Mouse (Mus musculus): ENCODE data around the gene Diablo. TPM values are rescaled to one million over a fixed set of nuclear protein-coding genes. Genes with fewer than 3 reads are reported as not detected.
"Not testable (repeated sequence)": the region's sequence is repeated elsewhere in the genome, so short reads cannot be mapped to it uniquely, and the experiment has no call there.

Gene Diablo
- polyA plus RNA-seq, 2 experiments, result 85.2 to 97.4 TPM

DNA sequence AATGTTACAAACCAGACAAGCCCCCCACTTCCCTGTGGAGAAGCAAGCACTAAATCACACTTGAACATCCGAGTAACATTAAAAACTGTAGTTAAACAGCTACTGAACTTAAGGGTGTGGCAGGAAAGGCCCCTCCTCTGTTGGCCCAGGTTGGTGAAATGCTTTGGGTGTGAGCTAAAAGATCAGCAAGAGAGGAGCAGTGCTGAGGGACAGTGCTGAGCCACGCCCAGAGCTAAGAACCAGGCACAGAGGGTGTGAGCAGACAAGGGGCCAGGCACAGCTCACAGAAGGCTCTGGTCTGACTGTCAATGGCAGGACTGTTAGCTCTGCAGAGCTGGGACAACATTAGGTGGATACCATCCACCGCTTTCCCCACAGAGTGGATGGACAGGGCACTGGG, 11.9 kb downstream of the Diablo start:
- no peak for DNase-seq (ENCODE audit: low spot score)
- no peak overlapping the region for H3K4me2 ChIP-seq (replicated peaks; ENCODE audit: low read depth, low read length, severe bottlenecking)
- WGBS, result 81% methylated on average over 3 of the region's 3 CpGs
- H3K4me3 ChIP-seq (replicated peaks; ENCODE audit: low read length), result no peak overlapping the region
- H3K9ac ChIP-seq (ENCODE audit: low read depth, low read length, severe bottlenecking), result no peak overlapping the region
- H3K9me3 ChIP-seq (ENCODE audit: control insufficient read depth, low read length), result no peaks in the 10 kb centered on the region
- no peak for ATAC-seq (ENCODE audit: low FRiP score, low read depth)
- H3K36me3 ChIP-seq (ENCODE audit: control insufficient read depth, insufficient read depth, low read length), result peaks cover 37% of the 10 kb centered on the region
- 0 out of 2 replicates have a peak, but pooled peaks cover 9% of the 10 kb centered on the region for H3K27me3 ChIP-seq (ENCODE audit: control insufficient read depth, insufficient read depth, low read length)
- peaks cover 2% of the 10 kb centered on the region; the same call in 1 of the 2 replicates for H3K4me1 ChIP-seq (ENCODE audit: control insufficient read depth, insufficient read depth, low read length)
- H3K27ac ChIP-seq (replicated peaks; ENCODE audit: low read depth, low read length), result no peak overlapping the region
- TF ChIP-seq POLR2A (IDR thresholded peaks at IDR 0.05; ENCODE audit: borderline replicate concordance, extremely low read depth, insufficient read depth, insufficient read length), result no peak

DNA sequence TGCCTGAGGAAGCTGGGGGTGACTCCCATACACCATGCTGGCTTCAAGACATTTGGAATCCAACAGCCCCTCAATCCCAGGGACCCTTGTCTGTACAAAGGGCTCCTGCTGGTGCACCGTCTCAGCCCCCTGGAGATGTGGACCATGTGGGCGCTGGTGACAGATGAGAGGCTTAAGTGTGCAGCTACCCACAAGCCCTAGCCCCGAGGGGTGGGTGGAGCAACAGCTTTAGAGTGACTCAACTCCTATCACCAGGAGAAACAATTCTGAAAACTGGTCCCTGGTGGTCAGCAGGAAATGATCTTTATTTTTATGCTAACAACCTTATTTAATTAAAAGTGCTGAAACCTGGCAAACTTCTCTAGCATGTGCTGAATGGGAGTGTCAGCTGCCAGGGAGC, 12.6 kb downstream of the Diablo start:
- H3K4me2 ChIP-seq (replicated peaks; ENCODE audit: low read depth, low read length, severe bottlenecking); H3K9me3 ChIP-seq (ENCODE audit: control insufficient read depth, low read length); H3K9ac ChIP-seq (ENCODE audit: low read depth, low read length, severe bottlenecking); H3K4me1 ChIP-seq (ENCODE audit: control insufficient read depth, insufficient read depth, low read length); ATAC-seq (ENCODE audit: low FRiP score, low read depth); H3K27me3 ChIP-seq (ENCODE audit: control insufficient read depth, insufficient read depth, low read length); H3K4me3 ChIP-seq (replicated peaks; ENCODE audit: low read length); DNase-seq (ENCODE audit: low spot score); H3K27ac ChIP-seq (replicated peaks; ENCODE audit: low read depth, low read length): not testable (repeated sequence)
- H3K36me3 ChIP-seq (ENCODE audit: control insufficient read depth, insufficient read depth, low read length), result peaks cover 30% of the 10 kb centered on the region
- 76% methylated on average over 3 of the region's 3 CpGs for WGBS

DNA sequence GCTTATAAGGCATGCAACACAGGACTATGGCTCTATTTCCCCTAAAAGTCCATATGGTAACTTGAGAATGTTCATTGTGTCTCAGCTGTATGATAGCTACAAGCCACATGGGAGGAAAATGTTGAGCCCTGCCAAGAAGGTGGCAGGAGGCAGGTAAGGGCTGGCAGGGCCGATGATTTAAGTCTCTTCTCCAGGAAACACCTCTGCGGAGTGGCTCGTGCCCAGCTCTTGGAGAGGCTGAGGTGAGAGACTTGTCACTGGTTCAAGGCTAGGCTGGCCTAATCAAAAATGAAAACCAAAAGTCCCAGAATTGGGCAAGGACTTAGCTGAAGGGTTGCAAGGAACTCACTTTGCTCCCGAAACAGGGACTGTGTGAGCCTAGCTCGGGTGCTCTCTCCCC, 13.8 kb downstream of the Diablo start, which contains the start of gene B3gnt4:
TSS of gene B3gnt4 (plus strand) at position 301 of the 400 bp plus-strand sequence.
- H3K4me2 ChIP-seq (replicated peaks; ENCODE audit: low read depth, low read length, severe bottlenecking), result no peak within 1 kb of the TSS
- WGBS, result 77% methylated on average over 5 of the region's 5 CpGs
- peaks cover 2% of the 10 kb centered on the region; the same call in 1 of the 2 replicates for H3K4me1 ChIP-seq (ENCODE audit: control insufficient read depth, insufficient read depth, low read length)
- ATAC-seq (ENCODE audit: low FRiP score, low read depth) (no peak), DNase-seq (ENCODE audit: low spot score) (no peak)
- H3K9me3 ChIP-seq (ENCODE audit: control insufficient read depth, low read length), result no peaks in the 10 kb centered on the region
- no peak within 1 kb of the TSS for H3K4me3 ChIP-seq (replicated peaks; ENCODE audit: low read length)
- peaks cover 18% of the 10 kb centered on the region for H3K36me3 ChIP-seq (ENCODE audit: control insufficient read depth, insufficient read depth, low read length)
- H3K27me3 ChIP-seq (ENCODE audit: control insufficient read depth, insufficient read depth, low read length), result 0 out of 2 replicates have a peak, but pooled peaks cover 9% of the 10 kb centered on the region
- no peak for TF ChIP-seq POLR2A (IDR thresholded peaks at IDR 0.05; ENCODE audit: borderline replicate concordance, extremely low read depth, insufficient read depth, insufficient read length)
- H3K9ac ChIP-seq (ENCODE audit: low read depth, low read length, severe bottlenecking), result no peak within 1 kb of the TSS
- H3K27ac ChIP-seq (replicated peaks; ENCODE audit: low read depth, low read length), result no peak within 1 kb of the TSS

DNA sequence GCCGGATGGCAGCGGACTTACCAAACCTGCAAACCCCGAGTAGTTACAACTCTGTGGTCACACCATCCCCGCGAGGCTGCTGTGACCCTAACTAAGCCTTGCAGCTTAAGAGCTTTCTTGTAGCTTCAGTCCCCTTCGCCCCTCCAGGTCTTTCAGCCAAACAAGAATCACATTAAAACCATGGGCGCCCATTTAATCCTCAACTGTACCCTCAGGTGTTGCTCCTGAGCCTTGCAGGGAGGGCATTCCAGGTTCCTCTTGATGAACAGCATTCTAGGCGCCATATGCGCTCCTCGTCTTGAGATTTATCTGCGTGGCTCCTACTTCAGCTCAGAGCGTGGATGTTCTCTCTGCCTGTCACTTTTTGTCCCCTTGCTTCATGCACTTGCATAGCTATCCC, 15.1 kb downstream of the Diablo start:
- no peak for TF ChIP-seq POLR2A (IDR thresholded peaks at IDR 0.05; ENCODE audit: borderline replicate concordance, extremely low read depth, insufficient read depth, insufficient read length)
- WGBS, result 8% methylated on average over 12 of the region's 12 CpGs
- H3K4me1 ChIP-seq (ENCODE audit: control insufficient read depth, insufficient read depth, low read length), result peaks cover 2% of the 10 kb centered on the region; the same call in 1 of the 2 replicates

DNA sequence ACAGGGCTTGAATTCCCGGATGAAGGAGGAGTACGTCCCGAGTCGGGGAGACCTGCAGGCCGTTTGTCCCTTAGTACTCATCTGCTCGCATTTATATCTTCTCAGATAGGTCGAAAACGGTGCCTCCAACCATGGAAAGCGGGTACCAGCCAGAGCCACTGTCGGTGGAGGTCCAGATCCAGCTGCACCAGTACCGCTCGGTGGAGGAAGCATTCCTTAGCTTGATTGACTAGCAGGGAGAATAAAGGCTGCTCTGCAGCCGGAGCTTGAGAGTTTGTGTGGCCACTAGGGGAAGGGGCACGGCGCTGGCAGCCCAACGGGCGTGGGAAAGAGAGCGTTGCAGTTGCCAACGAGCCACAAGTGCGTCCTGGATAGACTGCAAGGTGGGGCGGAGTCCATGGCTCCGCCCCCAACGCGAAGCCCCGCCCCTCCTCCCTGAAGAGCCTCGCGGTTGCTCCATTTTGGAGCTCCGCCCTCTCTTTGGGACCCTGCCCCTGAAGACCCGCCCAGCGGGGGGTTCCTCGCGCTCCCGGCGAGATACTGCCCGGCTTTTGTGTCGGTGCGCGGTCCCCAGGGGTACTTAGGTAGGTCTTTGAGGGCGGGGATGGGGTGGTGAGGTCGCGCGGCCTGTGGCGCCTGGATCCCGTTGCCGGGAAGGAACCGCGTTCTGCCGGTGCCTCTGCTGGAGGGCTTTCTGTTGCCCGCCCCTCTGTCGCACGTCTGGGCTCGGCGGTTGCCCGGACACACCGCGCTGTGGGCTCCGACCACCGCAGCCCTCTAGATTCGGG, 15.8 kb downstream of the Diablo start:
- peak; percentile 91 for DNase-seq (ENCODE audit: low spot score)
- H3K27me3 ChIP-seq (ENCODE audit: control insufficient read depth, insufficient read depth, low read length), result 0 out of 2 replicates have a peak, but pooled peaks cover 9% of the 10 kb centered on the region
- H3K4me3 ChIP-seq (replicated peaks; ENCODE audit: low read length), result peak overlapping the region; percentile 59
- peak overlapping the region; percentile 89 for H3K4me2 ChIP-seq (replicated peaks; ENCODE audit: low read depth, low read length, severe bottlenecking)
- H3K4me1 ChIP-seq (ENCODE audit: control insufficient read depth, insufficient read depth, low read length), result peaks cover 2% of the 10 kb centered on the region; the same call in 1 of the 2 replicates
- peak; percentile 94 for ATAC-seq (ENCODE audit: low FRiP score, low read depth)
- H3K36me3 ChIP-seq (ENCODE audit: control insufficient read depth, insufficient read depth, low read length), result peaks cover 15% of the 10 kb centered on the region
- no peaks in the 10 kb centered on the region for H3K9me3 ChIP-seq (ENCODE audit: control insufficient read depth, low read length)
- TF ChIP-seq POLR2A (IDR thresholded peaks at IDR 0.05; ENCODE audit: borderline replicate concordance, extremely low read depth, insufficient read depth, insufficient read length), result no peak
- peak overlapping the region; percentile 57 for H3K9ac ChIP-seq (ENCODE audit: low read depth, low read length, severe bottlenecking)
- under 1% methylated on average over 55 of the region's 59 CpGs for WGBS
- no peak overlapping the region for H3K27ac ChIP-seq (replicated peaks; ENCODE audit: low read depth, low read length)

More for the DNA sequence above, 15.1 kb downstream of the Diablo start:
- peaks cover 15% of the 10 kb centered on the region for H3K36me3 ChIP-seq (ENCODE audit: control insufficient read depth, insufficient read depth, low read length)
- H3K27ac ChIP-seq (replicated peaks; ENCODE audit: low read depth, low read length), result no peak overlapping the region
- DNase-seq (ENCODE audit: low spot score) (no peak), ATAC-seq (ENCODE audit: low FRiP score, low read depth) (no peak)
- peak overlapping the region; percentile 89 for H3K4me2 ChIP-seq (replicated peaks; ENCODE audit: low read depth, low read length, severe bottlenecking)
- H3K9ac ChIP-seq (ENCODE audit: low read depth, low read length, severe bottlenecking), result peak overlapping the region; percentile 57
- H3K9me3 ChIP-seq (ENCODE audit: control insufficient read depth, low read length), result no peaks in the 10 kb centered on the region
- peak overlapping the region; percentile 59 for H3K4me3 ChIP-seq (replicated peaks; ENCODE audit: low read length)
- H3K27me3 ChIP-seq (ENCODE audit: control insufficient read depth, insufficient read depth, low read length), result 0 out of 2 replicates have a peak, but pooled peaks cover 9% of the 10 kb centered on the region
